Mouse (Mus musculus): ENCODE data around the gene Cchcr1.
"Not testable (repeated sequence)": the region's sequence is repeated elsewhere in the genome, so short reads cannot be mapped to it uniquely, and the experiment has no call there.

Gene Cchcr1

DNA sequence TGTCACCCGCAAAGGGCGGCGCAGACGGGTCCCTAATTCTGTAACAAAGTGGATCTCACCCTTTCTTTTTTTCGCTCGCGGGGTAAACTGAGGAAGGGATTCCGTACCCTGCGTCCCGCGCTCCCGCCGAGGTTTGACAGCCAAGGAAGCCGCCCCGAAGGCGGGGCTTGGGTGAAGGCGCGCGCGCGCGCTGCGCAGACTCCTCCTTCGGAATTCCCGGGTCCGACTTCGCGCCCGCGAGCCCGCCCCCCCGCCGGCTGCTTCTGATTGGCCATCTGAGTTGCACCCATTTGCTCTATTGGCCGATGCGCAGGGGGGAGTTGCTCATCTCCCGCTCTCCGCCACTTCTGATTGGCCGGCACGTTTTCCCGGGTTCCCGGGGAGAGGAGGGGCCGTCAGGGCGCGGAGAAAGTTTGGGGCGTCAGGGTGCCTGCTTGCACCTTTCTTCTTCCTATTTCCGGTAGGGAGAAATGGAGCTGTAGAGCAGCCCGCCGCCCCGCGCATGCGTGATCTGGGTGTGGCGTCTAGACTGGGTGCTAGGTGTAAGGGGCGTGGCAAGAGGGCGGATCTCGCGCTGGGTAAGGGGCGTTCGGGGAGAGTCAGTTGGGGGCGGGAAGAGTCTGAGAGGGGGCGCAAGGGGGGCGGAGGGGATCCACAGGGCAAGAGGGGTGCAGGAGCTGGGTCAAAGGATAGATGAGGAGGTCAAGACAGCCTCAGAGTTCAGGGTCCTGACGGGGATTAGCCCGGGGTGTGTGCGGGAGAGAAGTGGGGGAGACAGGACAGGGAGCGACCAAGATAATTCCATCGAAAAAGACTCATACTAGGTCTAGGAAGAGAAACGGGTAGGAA is at the start of gene Cchcr1, which contains the start of gene Tcf19:
Gene Cchcr1, plus strand, starts transcription at position 449 of the 849 bp plus-strand sequence.
Gene Tcf19, minus strand, starts transcription at position 173 of the 849 bp plus-strand sequence.
- DNase-seq (ENCODE audit: extremely low read depth, low read depth), result peak; percentile 96

DNA sequence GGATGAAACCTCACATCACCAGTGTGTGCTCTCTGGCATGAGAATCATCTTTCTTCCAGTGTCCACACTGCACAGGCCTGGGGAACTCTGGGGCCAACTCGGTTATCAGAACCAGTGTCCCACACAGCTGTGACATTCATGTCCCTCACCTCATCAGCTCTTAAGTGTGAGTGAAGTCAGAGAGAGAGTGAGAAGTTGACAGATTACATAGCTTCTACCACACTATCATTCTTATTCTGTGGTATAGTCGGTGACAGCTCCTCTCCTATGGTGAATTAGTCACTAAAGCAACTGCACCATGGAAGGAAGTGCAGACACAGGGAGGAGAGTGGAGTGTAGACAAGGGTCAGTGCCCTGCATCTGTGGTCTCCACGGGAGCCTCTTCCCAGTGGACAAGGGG is 48.0 kb upstream of the Cchcr1 start:
- DNase-seq (ENCODE audit: extremely low read depth, low read depth), result not testable (repeated sequence)

DNA sequence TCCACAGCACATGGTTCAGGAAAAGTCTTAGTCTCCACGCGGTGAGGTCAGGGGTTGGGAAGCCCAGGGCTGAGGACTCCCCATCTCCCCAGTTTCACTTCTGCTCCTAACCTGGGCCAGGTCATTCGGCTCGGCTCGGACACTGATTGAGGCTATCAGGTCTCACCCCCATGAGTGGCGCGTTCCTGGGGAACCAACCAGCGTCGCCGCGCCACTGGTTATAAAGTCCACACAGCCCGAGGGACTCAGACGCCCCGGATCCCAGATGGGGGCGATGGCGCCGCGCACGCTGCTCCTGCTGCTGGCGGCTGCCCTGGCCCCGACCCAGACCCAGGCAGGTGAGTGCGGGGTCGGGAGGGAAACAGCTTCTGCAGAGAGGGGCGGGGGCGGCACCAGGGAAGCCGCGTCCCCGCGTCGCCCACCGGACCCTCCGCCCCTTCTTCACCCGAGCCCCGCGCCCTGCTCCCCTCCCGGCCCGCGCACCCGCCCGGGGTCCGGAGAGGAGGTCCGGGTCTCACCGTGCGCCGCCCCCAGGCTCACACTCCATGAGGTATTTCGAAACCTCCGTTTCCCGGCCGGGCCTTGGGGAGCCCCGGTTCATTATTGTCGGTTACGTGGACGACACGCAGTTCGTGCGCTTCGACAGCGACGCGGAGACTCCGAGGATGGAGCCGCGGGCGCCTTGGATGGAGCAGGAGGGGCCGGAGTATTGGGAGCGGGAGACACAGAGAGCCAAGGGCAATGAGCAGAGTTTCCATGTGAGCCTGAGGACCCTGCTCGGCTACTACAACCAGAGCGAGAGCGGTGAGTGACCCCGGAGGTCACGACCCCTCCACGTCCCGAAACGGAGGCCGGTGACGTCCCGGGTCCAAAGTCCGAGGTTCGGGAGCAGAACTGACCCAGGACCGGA is 46.8 kb upstream of the Cchcr1 start, which contains the start of gene H2-Q10:
Gene H2-Q10, plus strand, starts transcription at position 248 of the 910 bp plus-strand sequence.
- no peak for DNase-seq (ENCODE audit: extremely low read depth, low read depth)

DNA sequence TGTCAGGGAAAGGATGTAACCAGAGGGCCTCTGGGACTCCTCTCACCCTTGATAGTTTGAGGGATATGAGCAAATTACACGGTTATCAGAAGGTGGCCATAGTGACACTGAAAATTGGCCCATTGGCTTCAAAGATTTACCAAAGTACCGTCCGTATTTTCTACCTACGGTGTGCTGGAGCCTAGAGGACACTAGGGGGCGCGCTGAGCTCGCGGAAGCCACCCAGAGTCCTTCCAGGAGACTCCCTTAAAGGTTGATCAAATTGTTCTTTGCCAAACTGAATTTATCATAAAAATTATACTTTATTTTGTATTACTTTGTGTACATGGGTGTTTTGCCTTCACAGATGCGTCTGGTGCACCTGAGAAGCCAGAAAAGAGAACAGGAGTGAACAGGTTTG is 32.8 kb upstream of the Cchcr1 start:
- DNase-seq (ENCODE audit: extremely low read depth, low read depth), result peak; percentile 22

DNA sequence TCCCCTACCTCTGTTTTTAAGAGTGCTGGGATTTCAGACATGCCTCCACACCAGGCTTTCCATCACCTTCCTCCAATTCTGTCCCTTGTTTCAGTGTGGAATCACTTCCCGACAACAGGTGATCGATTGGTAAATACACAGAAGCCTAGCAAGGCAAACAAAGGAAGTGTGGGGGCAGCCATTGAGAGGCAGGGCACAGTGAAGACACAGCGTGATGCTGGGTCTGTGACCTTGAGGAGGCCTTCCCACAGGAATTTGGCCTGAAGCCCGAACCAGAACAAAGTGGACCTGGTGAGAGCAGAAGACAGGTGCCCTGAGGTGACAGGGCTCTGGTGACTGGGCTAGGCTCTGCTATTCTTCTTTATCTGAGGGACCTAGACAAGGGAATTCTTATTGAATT is 31.2 kb upstream of the Cchcr1 start:
- DNase-seq (ENCODE audit: extremely low read depth, low read depth), result no peak

DNA sequence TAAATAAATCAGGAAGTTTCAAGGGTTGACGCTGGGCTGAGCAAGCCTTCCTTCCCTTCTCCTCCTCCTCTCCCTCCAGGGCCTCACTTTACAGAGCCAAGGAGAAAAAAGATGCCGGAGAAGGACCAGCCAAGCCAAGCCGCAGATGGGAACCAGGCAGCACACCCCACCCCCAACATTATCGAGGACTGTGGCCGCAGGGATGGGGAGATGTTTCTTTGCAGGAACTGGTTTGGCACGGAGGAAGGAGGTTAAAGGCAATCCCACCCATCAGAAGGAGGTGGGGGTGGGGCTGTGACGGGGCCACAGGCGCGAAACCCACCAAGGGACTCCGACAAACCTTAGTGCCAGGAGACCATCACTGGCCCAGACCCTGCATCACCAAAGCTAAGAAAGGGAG is 30.2 kb upstream of the Cchcr1 start:
- DNase-seq (ENCODE audit: extremely low read depth, low read depth), result no peak

DNA sequence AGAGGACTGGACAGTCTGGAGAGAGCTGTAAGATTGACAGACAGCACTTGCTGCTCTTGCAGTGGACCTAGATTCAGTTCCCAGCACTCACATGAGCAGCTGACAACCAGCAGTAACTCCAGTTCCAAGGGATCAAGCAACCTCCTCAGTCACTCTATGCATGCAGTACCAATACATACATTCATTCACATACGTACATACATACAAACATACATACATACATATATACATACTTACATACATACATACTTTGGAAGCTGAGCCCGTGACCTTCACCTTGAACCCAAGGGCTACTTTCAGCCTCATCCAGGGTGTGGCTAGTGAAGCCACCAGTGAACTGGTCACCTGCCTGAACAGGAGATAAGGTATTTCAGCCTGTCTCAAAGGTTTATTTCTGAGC is 28.9 kb upstream of the Cchcr1 start:
- no peak for DNase-seq (ENCODE audit: extremely low read depth, low read depth)

DNA sequence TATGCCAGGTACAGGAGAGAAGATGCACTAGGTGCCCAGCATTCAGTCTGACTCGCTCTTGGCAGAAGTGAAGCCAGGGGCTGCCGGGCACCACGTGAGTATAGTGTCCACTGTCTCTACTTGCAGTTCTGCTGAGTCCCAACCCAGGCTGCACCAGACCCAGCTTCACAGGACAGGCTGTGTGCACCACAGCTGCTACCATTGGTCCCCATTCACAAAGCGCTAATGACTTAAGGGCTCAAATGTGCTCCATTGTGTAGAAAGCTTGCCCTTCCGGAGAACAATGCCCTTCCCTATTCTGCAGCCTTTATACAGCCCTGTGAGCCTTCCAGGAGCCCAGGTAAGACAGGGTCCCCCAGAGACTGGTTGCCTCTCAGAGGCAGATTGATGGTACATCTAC is 26.6 kb upstream of the Cchcr1 start:
- DNase-seq (ENCODE audit: extremely low read depth, low read depth), result no peak

DNA sequence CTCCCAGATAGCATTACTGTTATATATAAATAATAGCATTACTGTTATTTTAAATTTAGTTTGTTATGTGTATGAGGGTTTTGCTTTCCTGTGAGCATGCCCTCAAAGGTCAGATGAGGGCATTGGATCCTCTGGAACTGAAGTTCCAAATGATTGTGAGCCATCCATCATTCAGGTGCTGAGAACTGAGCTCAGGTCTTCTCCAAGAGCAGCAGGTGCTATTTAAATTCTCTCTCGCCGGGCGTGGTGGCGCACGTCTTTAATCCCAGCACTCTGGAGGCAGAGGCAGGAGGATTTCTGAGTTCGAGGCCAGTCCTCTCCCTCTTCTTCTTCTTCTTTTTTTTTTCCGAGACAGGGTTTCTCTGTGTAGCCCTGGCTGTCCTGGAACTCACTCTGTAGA is 19.8 kb upstream of the Cchcr1 start:
- DNase-seq (ENCODE audit: extremely low read depth, low read depth), result no peak

DNA sequence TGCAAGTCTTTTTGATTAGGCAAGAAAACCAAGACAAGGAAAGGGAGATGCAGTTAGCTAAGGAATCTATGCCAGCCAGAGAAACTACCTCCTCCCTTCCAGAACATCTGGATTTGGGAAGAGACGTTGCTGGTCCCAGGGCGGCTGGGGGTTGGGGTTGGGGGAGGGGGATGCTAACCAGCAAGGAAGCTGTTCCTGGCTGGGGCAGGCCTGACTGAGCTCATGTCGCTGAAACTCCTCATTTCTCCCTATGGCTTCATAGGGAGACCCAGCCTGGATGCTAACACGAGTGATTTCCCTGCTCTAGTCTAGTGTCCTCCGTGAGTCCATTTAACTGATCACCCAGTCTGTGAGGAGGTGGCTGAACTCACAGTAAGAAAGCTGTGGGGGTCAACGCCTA is 14.7 kb upstream of the Cchcr1 start:
- no peak for DNase-seq (ENCODE audit: extremely low read depth, low read depth)

DNA sequence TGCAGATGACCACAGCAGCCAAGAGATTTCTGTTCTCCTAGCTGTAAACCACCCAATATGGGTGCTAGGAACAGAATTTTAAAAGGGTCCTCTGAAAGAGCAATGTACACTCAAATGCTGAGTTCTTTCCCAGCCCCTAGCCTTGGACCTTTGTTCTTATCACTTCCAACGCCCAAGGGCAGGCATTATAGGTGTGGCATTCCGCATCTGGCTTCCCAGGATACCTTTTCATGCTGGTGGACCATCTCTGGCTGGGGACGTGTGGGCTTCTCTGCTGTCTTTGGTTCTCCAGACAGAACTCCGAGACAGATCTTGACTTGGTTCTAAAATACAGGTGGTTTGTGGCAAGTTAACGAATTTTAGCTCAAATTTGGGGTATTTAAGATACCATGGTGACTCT is 14.1 kb upstream of the Cchcr1 start:
- no peak for DNase-seq (ENCODE audit: extremely low read depth, low read depth)

DNA sequence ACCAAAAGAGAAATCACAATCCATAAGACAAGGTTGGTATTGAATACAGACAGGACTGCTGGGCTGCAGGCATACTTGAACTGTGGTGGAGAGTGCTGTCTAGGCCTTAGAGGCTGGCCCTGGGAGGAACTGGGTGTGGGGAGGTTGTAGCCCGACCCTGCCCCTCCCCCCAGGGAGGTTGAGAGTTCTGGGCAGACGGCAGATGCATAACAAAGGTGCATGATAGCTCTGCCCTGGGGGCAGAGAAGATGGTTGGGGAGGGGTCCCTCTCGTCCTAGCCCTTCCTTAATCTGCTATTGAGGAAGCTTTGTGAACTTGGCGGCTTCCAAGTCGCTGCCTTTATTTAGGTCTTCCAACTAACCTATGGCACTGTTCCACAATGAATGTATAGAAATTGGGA is 13.1 kb upstream of the Cchcr1 start:
- no peak for DNase-seq (ENCODE audit: extremely low read depth, low read depth)

DNA sequence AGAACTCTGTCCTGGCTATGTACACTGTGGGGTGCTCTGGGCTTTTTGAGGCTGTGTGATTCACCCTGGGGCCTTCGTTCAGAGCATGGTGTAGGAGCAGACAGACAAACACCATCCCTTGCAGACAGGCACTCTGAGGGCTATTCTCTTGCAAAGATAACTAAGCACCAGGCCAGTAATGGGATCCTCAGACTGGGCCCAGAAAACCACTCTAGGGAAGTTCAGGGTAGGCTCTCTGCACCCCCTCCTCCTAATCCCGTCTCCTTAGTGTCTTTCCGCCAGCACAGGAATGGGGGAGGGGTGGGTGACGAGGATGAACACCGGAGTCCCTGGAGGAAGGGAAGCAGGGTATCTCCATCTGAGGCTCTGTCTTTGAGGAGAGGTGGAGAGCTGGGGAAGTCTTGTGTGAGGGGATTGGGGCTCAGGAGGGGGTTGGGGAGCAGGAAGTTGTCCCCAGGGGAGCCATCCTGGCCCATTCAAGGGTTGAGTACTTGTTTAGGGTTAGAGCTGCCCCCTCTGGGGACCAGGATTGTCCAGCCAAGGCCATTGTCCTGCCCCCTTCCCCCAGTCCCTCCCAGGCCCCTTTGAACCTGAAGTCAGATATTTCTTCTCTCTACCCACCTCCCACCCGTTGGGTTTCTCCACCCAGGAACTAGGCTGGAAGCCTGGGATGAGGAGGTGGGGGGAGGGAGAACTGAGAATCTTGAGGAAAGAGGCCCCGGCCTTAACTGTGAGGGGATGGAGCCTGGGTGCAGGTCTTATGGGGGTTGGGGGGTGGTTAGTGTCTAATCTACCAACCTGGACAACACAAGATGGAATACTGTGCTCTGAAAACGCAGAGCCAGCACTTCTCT is 12.0 kb upstream of the Cchcr1 start:
- DNase-seq (ENCODE audit: extremely low read depth, low read depth), result no peak

DNA sequence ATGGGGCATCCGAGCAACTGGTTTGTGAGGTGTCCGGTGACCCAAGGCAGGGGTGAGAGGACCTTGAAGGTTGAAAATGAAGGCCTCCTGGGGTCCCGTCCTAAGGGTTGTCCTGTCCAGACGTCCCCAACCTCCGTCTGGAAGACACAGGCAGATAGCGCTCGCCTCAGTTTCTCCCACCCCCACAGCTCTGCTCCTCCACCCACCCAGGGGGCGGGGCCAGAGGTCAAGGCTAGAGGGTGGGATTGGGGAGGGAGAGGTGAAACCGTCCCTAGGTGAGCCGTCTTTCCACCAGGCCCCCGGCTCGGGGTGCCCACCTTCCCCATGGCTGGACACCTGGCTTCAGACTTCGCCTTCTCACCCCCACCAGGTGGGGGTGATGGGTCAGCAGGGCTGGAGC is 11.1 kb upstream of the Cchcr1 start, which contains the start of gene Pou5f1:
Gene Pou5f1, plus strand, starts transcription at position 243 of the 400 bp plus-strand sequence.
- DNase-seq (ENCODE audit: extremely low read depth, low read depth), result no peak

DNA sequence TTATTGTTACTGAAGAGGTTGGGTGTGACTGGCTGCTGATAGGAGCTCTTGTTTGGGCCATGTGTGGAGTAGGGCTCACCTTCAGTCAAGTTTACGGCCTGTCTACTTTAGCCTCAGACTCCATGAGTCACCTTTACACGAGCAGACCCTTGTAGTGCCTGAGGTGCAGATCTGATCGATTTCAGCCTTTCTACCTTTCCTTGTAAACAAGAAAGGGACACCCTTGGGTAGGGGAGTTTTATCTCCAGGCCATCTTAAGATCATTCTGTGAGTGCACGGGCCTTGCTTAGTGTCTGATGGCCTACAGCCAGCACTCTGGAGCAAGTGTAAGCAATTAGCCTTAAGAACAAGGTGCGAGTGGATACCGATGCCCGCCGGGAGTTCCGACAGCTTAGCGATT is 10.0 kb upstream of the Cchcr1 start:
- DNase-seq (ENCODE audit: extremely low read depth, low read depth), result no peak

DNA sequence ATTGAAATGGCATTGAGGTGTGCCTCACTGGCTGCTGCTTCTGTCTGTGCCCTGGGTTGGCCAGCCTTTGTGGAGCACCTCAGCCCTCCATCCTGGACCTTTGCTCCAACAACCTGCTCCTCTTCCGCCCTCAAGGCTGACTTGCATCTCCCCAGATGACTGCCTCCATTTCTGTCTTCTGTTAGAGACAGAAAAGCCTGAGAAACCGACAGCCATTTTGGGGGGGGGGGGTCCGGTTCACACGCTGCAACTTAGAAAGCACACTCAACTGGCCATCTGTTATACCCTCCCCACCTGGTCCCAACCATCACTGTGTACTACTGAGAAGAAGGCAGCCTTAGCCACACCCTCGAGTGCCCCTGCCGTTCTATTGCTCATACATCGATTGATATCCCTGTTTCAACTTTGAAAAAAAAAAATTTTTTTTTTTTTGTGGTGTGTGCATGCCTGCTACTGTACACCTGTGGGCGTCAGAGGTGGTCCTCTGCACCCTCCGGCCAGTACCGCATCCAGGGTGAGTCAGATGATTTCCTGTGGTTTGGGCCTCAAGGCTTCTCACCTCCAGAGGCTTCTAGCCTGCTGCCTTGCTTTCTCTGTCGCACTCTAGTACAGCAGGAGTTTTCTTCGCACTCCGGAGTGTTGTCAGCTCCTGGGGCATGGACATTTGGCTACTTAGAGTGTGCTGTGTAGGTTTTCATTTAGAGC is 9.2 kb upstream of the Cchcr1 start:
- no peak for DNase-seq (ENCODE audit: extremely low read depth, low read depth)

DNA sequence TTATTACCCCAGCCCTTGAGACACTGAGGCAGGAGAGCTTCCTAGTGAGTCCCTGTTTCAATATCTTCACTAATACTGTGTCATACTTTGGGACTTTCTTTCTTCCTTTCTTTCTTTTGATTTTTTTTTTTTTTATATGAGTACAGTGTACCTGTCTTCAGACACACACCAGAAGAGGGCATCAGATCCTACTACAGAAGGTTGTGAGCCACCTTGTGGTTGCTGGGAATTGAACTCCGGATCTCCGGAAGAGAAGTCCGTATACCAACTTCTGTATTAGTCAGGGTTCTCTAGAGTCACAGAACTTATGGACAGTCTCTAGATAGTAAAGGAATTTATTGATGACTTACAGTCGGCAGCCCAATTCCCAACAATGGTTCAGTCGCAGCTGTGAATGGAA is 8.6 kb upstream of the Cchcr1 start:
- not testable (repeated sequence) for DNase-seq (ENCODE audit: extremely low read depth, low read depth)

DNA sequence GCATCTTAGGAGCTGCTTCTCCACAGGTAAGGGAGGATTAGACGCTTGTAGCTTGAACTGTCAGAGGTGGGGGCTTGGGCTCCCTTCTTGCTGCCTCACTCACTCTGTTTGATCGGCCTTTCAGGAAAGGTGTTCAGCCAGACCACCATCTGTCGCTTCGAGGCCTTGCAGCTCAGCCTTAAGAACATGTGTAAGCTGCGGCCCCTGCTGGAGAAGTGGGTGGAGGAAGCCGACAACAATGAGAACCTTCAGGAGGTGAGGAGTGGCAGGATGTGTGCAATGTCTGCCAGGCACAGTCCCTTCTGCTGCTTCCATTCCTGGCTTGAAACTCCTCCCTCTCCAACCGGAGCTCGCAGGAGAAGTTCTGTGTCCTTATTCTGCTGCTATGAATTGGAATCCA is 7.6 kb upstream of the Cchcr1 start:
- DNase-seq (ENCODE audit: extremely low read depth, low read depth), result no peak

DNA sequence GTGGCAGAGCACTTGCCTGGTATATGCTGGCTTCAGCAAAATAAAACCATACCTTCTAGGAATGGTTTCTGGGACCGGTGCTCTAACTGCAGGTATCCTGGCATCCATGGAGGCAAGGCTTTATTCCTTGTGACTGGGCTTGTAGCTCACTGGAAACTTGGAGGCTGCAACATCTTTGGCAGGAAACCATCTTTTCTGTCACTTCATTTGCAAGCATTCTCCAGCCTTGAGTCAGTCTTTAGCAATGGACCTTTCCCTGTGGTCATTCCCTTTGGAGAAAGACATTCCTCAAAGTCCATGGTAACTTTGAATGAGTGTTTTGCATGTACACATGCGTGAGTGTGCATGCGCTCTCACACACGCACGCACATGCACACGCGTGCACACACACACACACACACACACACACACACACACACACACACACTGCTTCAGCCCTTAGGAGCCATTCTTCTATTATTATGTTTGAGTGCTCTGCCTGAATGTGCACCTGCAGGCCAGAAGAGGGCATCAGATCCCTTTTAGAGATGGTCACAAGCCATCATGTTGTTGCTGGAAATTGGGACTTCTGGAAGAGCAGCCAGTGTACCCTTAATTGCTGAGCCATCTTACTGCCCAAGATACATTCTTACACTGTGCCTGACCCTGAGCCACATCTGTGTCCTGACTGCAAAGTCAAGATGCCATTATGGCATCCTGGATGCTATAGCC is 3.8 kb upstream of the Cchcr1 start:
- DNase-seq (ENCODE audit: extremely low read depth, low read depth), result peak; percentile 10

DNA sequence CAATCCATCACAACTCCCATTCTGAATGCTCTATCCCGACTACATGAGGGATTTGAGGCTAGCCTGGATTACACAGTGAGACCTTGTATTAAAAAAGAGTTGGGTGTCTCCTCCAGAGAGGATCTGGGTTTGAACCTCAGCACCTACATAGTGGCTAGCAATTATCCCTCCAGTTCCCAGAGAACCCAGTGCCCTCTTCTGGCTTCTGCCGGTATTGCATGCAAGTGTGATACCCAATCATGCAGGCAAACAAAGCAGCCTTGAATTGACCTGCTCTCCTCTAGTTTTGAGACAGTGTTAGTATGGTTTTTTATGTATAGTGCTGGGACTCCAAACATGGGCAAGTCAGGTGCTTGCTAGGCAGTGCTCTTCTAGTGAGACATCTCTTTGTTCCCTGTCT is 3.0 kb upstream of the Cchcr1 start:
- peak; percentile 39 for DNase-seq (ENCODE audit: extremely low read depth, low read depth)

Measured in MEL-GATA-1-ER (cell line).